Mouse (Mus musculus): ENCODE data around the gene Tas2r136.

Gene Tas2r136

GRCm38 (mm10) chr6:132778062-132778461 is at the start of gene Tas2r136:
Gene Tas2r136, minus strand, starts transcription at chr6:132778162.
- DNase-seq, result no peak

- no peak for DNase-seq
Observed at GRCm38 (mm10) chr6:132802518-132802917, 24.6 kb upstream of the Tas2r136 start, which contains the start of gene Tas2r117. Gene Tas2r117, plus strand, starts transcription at chr6:132802818.

GRCm38 (mm10) chr6:132795393-132795792 is 17.4 kb upstream of the Tas2r136 start:
- no peak for DNase-seq

- DNase-seq, result no peak
Observed at GRCm38 (mm10) chr6:132761831-132762230, 16.1 kb downstream of the Tas2r136 start, which contains the start of gene Tas2r102. Gene Tas2r102, plus strand, starts transcription at chr6:132762131.

- DNase-seq, result no peak
Observed at GRCm38 (mm10) chr6:132754430-132754829, 23.5 kb downstream of the Tas2r136 start, which contains the start of gene Tas2r124. Gene Tas2r124, plus strand, starts transcription at chr6:132754730.

GRCm38 (mm10) chr6:132750206-132750605 is 27.8 kb downstream of the Tas2r136 start:
- no peak for DNase-seq

GRCm38 (mm10) chr6:132737935-132738334 is 40.0 kb downstream of the Tas2r136 start, which contains the start of gene Tas2r115:
Gene Tas2r115, minus strand, starts transcription at chr6:132738035.
- DNase-seq, result no peak

All from cerebellum, postnatal 10 days (tissue).